Mouse (Mus musculus) erythroblast, embryonic 14.5 days (primary cell): ENCODE measurements around the gene Lurap1l. TPM values are rescaled to one million over a fixed set of nuclear protein-coding genes. Genes with fewer than 3 reads are reported as not detected.

Experiments used
- H3K27me3 ChIP-seq: 2 replicates; pipeline ENCODE4 v1.6.1; 2012; ENCODE audit warnings: inconsistent platforms; ENCODE audit not compliant: control insufficient read depth
- H3K36me3 ChIP-seq: 2 replicates; pipeline ENCODE4 v1.6.1; 2012; ENCODE audit warnings: mild to moderate bottlenecking, inconsistent platforms; ENCODE audit not compliant: control insufficient read depth
- H3K4me1 ChIP-seq: 2 replicates; pipeline ENCODE4 v1.6.1; 2012; ENCODE audit warnings: inconsistent platforms; ENCODE audit not compliant: control insufficient read depth
- H3K4me3 ChIP-seq: replicated peaks from 2 replicates; pipeline ENCODE3; 2012; ENCODE audit warnings: moderate library complexity, mild to moderate bottlenecking, inconsistent platforms
- H3K9me3 ChIP-seq: 2 replicates; pipeline ENCODE4 v1.6.1; 2012; ENCODE audit warnings: low read length, inconsistent platforms, mixed read lengths; ENCODE audit not compliant: control insufficient read depth
- GATA1 ChIP-seq: IDR thresholded peaks from 2 replicates; pipeline ENCODE4 v1.6.1; 2012; ENCODE audit warnings: low read length, inconsistent platforms, mixed read lengths
- TAL1 ChIP-seq: IDR thresholded peaks from 3 replicates; pipeline ENCODE4 v1.6.1; 2012; ENCODE audit warnings: low read length, inconsistent platforms, mixed read lengths
- polyA plus RNA-seq: library from polyadenylated mRNA; stranded (reverse); fragments of >175 nt; gene quantifications from 2 replicates; pipeline ENCODE4 v1.2.3, GENCODE M21; 2012

Gene Lurap1l
- polyA plus RNA-seq, 1 experiment: 0.01 TPM

DNA sequence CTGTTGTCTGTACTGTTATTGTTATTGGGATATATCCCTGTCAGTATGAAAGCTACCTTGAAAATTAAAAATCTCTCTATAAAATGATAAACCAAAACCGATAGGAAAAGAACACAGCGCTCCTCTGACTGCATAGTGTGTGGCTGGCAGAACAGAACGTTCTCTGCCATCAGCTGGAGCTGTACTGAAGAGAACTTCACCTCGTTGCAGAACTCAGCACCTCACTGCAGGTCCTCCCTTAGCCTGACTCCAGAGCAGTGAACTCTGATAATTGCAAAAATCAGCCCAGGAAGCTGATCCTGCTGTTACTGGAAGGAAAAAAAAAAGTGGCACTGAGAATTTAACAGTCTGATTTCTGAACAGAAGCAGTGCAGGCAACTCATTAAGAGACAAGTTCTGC, 14.4 kb downstream of the Lurap1l start:
- H3K9me3 ChIP-seq: no peaks in the 10 kb centered on the region
- no peaks in the 10 kb centered on the region for H3K36me3 ChIP-seq
- H3K27me3 ChIP-seq: no peaks in the 10 kb centered on the region
- no peak for TF ChIP-seq GATA1
- TF ChIP-seq TAL1: no peak
- no peaks in the 10 kb centered on the region for H3K4me1 ChIP-seq
- H3K4me3 ChIP-seq: no peak overlapping the region

DNA sequence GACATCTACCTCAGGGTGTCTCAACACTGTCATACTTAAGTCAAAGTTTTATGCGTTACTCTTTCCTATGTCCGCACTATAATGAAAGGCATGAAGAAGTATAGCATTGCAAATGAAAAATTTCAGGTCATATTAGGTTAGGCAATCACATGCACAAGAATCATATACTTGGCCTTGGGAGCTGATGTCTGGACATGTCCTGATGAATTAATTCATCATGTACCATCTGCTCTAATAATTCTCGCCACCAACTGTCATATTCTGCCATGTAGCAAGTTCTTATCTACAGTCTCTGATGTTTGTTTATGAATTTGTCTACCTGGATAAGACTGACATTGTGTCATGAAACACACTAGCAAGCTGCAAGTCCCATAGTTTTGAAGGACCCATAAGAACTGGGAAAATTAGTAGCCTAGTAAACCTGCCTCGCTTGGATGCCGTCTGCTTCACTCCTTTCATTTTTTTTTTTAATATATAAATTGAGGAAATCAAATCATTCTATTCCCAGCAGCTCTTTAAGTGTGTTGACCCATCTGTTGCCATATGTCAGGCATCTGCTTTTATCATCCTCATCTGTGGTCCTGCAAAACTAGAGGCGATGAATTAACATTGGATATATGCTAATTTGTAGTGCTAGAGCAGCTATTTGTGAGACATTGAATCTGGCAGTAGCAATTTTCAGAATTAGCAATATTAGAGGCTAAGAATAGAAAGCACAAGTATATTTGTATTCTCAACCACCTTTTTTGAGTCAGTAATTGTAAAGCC, 15.5 kb downstream of the Lurap1l start:
- H3K9me3 ChIP-seq: no peaks in the 10 kb centered on the region
- H3K4me3 ChIP-seq: no peak overlapping the region
- TF ChIP-seq TAL1: no peak
- TF ChIP-seq GATA1: no peak
- no peaks in the 10 kb centered on the region for H3K36me3 ChIP-seq
- H3K4me1 ChIP-seq: no peaks in the 10 kb centered on the region
- no peaks in the 10 kb centered on the region for H3K27me3 ChIP-seq

DNA sequence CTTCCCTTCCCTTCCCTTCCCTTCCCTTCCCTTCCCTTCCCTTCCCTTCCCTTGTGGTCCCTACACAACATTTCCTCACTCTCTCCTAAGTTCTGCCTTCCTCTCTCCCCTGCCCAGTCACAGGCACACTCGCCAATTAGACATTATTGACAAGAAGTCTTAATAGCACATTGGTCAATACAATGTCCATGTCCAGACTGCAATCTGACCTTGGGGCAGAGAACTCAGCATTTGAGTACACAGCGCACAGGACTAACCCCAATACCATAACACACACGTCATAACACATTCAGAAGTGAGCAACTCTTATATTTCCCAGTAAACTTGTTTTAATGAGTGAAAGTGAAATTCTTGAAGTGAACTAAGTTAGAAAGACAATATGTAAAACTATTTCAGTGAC, 24.3 kb downstream of the Lurap1l start:
- Histone ChIP-seq H3K36me3 (no peaks in the 10 kb centered on the region), H3K9me3 (peaks cover 4% of the 10 kb centered on the region; the same call in 1 of the 2 replicates), H3K4me3 (no peak overlapping the region), H3K4me1 (no peaks in the 10 kb centered on the region), H3K27me3 (no peaks in the 10 kb centered on the region)
- TF ChIP-seq TAL1 (no peak), GATA1 (no peak)

DNA sequence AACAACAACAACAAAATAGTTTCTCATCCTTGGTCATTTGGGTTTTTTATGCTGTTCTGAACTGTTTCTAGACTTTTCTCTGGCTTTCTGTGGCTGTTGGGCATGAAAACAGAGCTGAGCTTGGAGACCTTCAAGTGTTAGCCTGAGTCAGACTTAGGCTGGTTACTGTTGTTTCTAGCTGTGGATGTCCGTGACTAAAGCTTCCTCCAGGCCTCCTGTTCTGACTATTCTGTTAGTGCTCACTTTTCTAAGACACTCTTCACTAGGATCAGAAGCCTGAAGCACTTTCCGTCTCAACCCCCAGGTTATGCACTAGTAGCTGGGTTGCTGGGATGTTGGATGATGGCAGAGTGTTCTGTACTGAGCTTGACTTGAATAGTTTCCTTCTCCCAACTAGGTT, 28.7 kb downstream of the Lurap1l start:
- Histone ChIP-seq H3K4me1 (no peaks in the 10 kb centered on the region), H3K4me3 (no peak overlapping the region), H3K36me3 (no peaks in the 10 kb centered on the region), H3K9me3 (no peaks in the 10 kb centered on the region; the same call in 1 of the 2 replicates), H3K27me3 (no peaks in the 10 kb centered on the region)
- TF ChIP-seq TAL1 (no peak), GATA1 (no peak)

DNA sequence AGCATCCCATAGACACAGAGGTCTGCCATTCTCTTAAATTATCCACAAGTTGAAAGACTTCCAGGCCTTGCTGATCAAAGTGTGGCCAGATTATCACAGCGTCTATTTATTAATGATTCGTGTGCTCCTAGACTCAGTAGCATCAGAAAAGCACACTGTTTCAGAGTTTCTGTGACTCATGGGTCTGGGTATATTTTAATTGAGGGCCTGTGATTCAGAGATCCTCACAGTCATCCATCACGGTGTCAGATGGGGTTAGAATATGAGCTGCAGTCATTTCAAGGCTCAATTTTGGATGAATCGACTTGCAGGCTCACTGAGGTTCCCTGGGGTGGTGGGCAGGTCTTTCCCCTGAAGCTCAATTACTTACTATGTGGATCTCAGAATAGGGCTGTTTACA, 30.5 kb downstream of the Lurap1l start:
- no peak for TF ChIP-seq GATA1
- no peak for TF ChIP-seq TAL1
- Histone ChIP-seq H3K36me3 (no peaks in the 10 kb centered on the region), H3K27me3 (no peaks in the 10 kb centered on the region), H3K4me3 (no peak overlapping the region), H3K9me3 (no peaks in the 10 kb centered on the region; the same call in 1 of the 2 replicates), H3K4me1 (no peaks in the 10 kb centered on the region)

DNA sequence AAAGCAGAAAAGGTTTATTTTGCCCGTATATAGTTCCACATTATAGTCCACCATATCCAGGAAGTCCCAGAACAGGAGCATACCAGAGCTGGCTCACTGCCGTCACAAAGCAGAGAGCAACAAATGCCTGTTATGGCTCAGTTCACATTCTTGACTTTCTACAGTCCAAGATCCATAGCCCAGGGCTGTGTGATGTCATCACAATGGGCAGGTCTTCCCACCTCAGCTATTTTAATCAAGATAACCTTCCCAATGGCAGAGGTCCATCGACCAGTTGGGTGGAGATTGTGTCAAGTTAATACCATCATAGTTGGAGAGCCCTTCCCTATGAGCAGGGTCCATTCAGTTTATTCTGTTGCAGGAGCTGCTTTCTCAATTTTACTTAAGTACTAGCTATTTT, 31.5 kb downstream of the Lurap1l start:
- TF ChIP-seq GATA1: no peak
- no peak for TF ChIP-seq TAL1
- Histone ChIP-seq H3K36me3 (no peaks in the 10 kb centered on the region), H3K9me3 (no peaks in the 10 kb centered on the region; the same call in 1 of the 2 replicates), H3K4me1 (no peaks in the 10 kb centered on the region), H3K27me3 (no peaks in the 10 kb centered on the region), H3K4me3 (no peak overlapping the region)

DNA sequence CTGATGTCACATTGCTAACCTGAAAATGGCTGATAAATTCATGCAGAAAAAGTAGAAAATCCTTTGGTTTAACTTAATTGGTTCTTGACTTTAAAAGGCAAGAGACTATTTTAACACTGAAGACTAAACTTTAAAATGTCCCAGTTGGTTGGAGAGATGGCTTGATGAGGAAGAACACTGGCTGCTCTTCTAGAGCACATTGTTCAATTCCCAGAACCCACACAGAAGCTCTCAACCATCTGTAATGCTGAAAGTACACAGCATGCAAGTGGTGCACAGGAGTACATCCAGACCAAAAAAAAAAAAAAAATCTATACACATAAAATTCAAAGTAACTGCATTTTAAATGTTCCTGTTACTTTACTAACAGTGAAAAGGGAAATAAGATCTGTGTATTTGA, 34.2 kb downstream of the Lurap1l start:
- Histone ChIP-seq H3K4me3 (no peak overlapping the region), H3K4me1 (no peaks in the 10 kb centered on the region), H3K36me3 (no peaks in the 10 kb centered on the region), H3K27me3 (no peaks in the 10 kb centered on the region), H3K9me3 (no peaks in the 10 kb centered on the region; the same call in 1 of the 2 replicates)
- TF ChIP-seq GATA1 (no peak), TAL1 (no peak)

DNA sequence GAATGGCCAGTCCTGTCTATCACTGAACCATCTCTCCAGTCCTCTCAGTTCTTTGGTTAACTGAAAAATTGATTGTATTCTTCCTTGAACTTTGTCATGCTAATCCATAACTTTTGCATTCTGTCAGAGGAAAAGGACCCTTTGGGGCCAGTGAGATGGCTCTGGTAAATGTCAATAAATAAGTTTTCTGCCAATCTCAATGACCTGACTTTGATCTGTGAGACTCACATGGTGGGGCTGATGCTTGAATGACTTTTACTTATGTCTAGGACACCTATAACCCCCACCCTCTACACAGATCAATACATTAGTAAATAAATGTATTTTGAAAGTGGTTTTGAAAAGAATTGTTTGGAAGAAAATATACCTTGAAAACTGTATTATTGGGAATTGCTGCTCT, 38.7 kb downstream of the Lurap1l start:
- no peaks in the 10 kb centered on the region for H3K4me1 ChIP-seq
- no peaks in the 10 kb centered on the region for H3K9me3 ChIP-seq
- TF ChIP-seq TAL1: no peak
- no peak for TF ChIP-seq GATA1
- no peak overlapping the region for H3K4me3 ChIP-seq
- no peaks in the 10 kb centered on the region for H3K36me3 ChIP-seq
- no peaks in the 10 kb centered on the region for H3K27me3 ChIP-seq

DNA sequence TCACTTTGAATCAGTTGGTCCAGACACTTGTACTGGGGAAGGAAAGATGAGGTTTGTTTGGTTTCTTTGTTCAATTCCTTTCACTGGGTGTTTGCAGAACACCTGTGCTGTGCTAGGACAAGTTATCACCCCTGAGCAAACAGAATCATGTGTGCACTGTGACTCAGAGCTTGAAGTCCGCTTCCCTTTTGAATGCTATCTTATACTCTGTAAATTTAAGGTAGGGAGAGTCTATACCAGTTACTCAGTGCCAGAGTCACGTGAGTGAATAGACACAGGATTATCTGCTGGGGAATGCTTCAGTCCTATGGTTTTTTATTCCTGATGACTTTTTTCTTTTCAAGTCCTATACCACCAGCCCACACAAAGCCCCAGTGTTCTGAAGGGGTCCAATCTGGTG, 39.3 kb downstream of the Lurap1l start:
- no peaks in the 10 kb centered on the region for H3K27me3 ChIP-seq
- H3K4me1 ChIP-seq: no peaks in the 10 kb centered on the region
- H3K36me3 ChIP-seq: no peaks in the 10 kb centered on the region
- TF ChIP-seq GATA1 (no peak), TAL1 (no peak)
- H3K9me3 ChIP-seq: no peaks in the 10 kb centered on the region
- no peak overlapping the region for H3K4me3 ChIP-seq

DNA sequence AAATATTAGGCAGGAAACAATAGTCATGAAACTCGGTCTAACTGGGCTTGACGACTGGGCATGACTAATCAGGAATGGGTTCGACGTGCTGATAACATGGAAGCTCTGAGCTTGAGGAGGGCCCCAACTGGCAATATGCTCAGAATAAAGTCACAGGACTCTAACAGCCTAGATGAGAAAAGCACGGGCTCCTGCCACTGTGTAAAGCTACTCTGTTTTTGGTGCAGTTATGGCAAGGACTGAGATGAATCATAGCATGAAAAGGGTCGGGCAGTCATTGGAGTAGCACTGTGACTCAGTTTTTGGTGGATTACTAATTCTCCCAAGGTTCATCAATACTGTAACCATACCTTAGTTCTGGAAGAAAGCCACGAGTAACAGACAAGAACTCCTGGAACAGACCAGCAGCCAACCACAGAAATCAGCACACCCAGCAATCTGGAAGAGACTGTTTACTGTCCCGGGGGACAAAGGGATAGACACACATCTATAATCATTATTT, 39.9 kb downstream of the Lurap1l start:
- Histone ChIP-seq H3K4me3 (no peak overlapping the region), H3K9me3 (no peaks in the 10 kb centered on the region), H3K27me3 (no peaks in the 10 kb centered on the region), H3K36me3 (no peaks in the 10 kb centered on the region), H3K4me1 (no peaks in the 10 kb centered on the region)
- TF ChIP-seq TAL1 (no peak), GATA1 (no peak)
